Mouse (Mus musculus): ENCODE data around the gene Gm9780. TPM values are rescaled to one million over a fixed set of nuclear protein-coding genes. Genes with fewer than 3 reads are reported as not detected.
"Not testable (repeated sequence)": the region's sequence is repeated elsewhere in the genome, so short reads cannot be mapped to it uniquely, and the experiment has no call there.

Gene Gm9780
- polyA plus RNA-seq, 1 experiment from 2014 or later: 4.2 TPM

GRCm38 (mm10) chr14:26034364-26034763, 8.1 kb downstream of the Gm9780 start:
- not testable (repeated sequence) for ATAC-seq (ENCODE audit: low read depth); H3K4me3 ChIP-seq; H3K27me3 ChIP-seq; H3K9me3 ChIP-seq; H3K4me1 ChIP-seq (replicated peaks); H3K27ac ChIP-seq (replicated peaks); H3K4me2 ChIP-seq; H3K36me3 ChIP-seq; H3K9ac ChIP-seq
- no CpG with 5 or more reads among the region's 3 CpGs for WGBS

- not testable (repeated sequence) for ATAC-seq (ENCODE audit: low read depth)
Measured at GRCm38 (mm10) chr14:26025653-26026052, 16.9 kb downstream of the Gm9780 start.

GRCm38 (mm10) chr14:26022831-26023230, 19.7 kb downstream of the Gm9780 start:
- H3K4me2 ChIP-seq; H3K9me3 ChIP-seq; H3K27me3 ChIP-seq; H3K4me3 ChIP-seq; H3K36me3 ChIP-seq; ATAC-seq (ENCODE audit: low read depth); H3K9ac ChIP-seq; H3K4me1 ChIP-seq (replicated peaks); H3K27ac ChIP-seq (replicated peaks): not testable (repeated sequence)
- no CpG with 5 or more reads among the region's 6 CpGs for WGBS

More at GRCm38 (mm10) chr14:26025653-26026052, 16.9 kb downstream of the Gm9780 start:
- WGBS: no CpG with 5 or more reads among the region's 12 CpGs
- not testable (repeated sequence) for H3K4me2 ChIP-seq; H3K9me3 ChIP-seq; H3K9ac ChIP-seq; H3K4me3 ChIP-seq; H3K27me3 ChIP-seq; H3K36me3 ChIP-seq; H3K4me1 ChIP-seq (replicated peaks); H3K27ac ChIP-seq (replicated peaks)

- H3K9ac ChIP-seq; H3K4me3 ChIP-seq; H3K36me3 ChIP-seq; H3K27me3 ChIP-seq; H3K4me2 ChIP-seq; H3K4me1 ChIP-seq (replicated peaks); H3K27ac ChIP-seq (replicated peaks); ATAC-seq (ENCODE audit: low read depth); H3K9me3 ChIP-seq: not testable (repeated sequence)
- WGBS: no CpG with 5 or more reads among the region's 9 CpGs
Measured at GRCm38 (mm10) chr14:26021555-26021954, 21.0 kb downstream of the Gm9780 start.

GRCm38 (mm10) chr14:26016414-26016813, 26.1 kb downstream of the Gm9780 start:
- not testable (repeated sequence) for H3K4me1 ChIP-seq (replicated peaks); H3K4me2 ChIP-seq; ATAC-seq (ENCODE audit: low read depth); H3K27ac ChIP-seq (replicated peaks); H3K4me3 ChIP-seq; H3K27me3 ChIP-seq; H3K36me3 ChIP-seq; H3K9ac ChIP-seq; H3K9me3 ChIP-seq
- no CpG with 5 or more reads among the region's 7 CpGs for WGBS

- not testable (repeated sequence) for H3K4me1 ChIP-seq (replicated peaks); ATAC-seq (ENCODE audit: low read depth); H3K4me3 ChIP-seq; H3K9ac ChIP-seq; H3K27ac ChIP-seq (replicated peaks); H3K9me3 ChIP-seq; H3K4me2 ChIP-seq; H3K27me3 ChIP-seq; H3K36me3 ChIP-seq
- WGBS: no CpG with 5 or more reads among the region's 2 CpGs
Measured at GRCm38 (mm10) chr14:26007462-26007861, 35.0 kb downstream of the Gm9780 start.

- not testable (repeated sequence) for H3K4me3 ChIP-seq; H3K9me3 ChIP-seq; H3K36me3 ChIP-seq; H3K27me3 ChIP-seq; H3K9ac ChIP-seq; ATAC-seq (ENCODE audit: low read depth); H3K27ac ChIP-seq (replicated peaks); H3K4me1 ChIP-seq (replicated peaks); H3K4me2 ChIP-seq
- 85% methylated on average over 5 of the region's 9 CpGs for WGBS
Measured at GRCm38 (mm10) chr14:25981880-25982279, 60.6 kb downstream of the Gm9780 start.

GRCm38 (mm10) chr14:25979242-25979941, 63.1 kb downstream of the Gm9780 start:
- under 1% methylated on average over 7 of the region's 13 CpGs for WGBS
- H3K4me1 ChIP-seq (replicated peaks); H3K27me3 ChIP-seq; H3K36me3 ChIP-seq; H3K9me3 ChIP-seq: not testable (repeated sequence)
- Histone ChIP-seq H3K4me2 (peak overlapping the region; percentile 46), H3K9ac (peak overlapping the region; percentile 62; the same call in 1 of the 2 replicates), H3K4me3 (peak overlapping the region; percentile 25), H3K27ac (replicated peaks) (peak overlapping the region; percentile 94)
- ATAC-seq (ENCODE audit: low read depth): peak; percentile 66

GRCm38 (mm10) chr14:25978371-25979241, 63.9 kb downstream of the Gm9780 start, which contains the start of gene Duxbl1:
Duxbl1 (plus strand) TSS chr14:25978577.
- H3K9me3 ChIP-seq; H3K36me3 ChIP-seq; H3K4me1 ChIP-seq (replicated peaks); H3K27me3 ChIP-seq: not testable (repeated sequence)
- peak within 1 kb of the TSS; percentile 46 for H3K4me2 ChIP-seq
- peak within 1 kb of the TSS; percentile 25 for H3K4me3 ChIP-seq
- peak; percentile 95 for ATAC-seq (ENCODE audit: low read depth)
- H3K9ac ChIP-seq: peak within 1 kb of the TSS; percentile 62; the same call in 1 of the 2 replicates
- peak within 1 kb of the TSS; percentile 94 for H3K27ac ChIP-seq (replicated peaks)
- no CpG with 5 or more reads among the region's 25 CpGs for WGBS

Other genes starting within 250 kb of the Gm9780 start
- gene Anxa11, start 200.6 kb downstream of the Gm9780 start, polyA plus RNA-seq (2015; fragmentation: Nextera tagmentation; extraction: Ambion mirVana): 3.1 and 3.7 TPM in 2 replicates
- gene Plac9a, start 139.6 kb downstream of the Gm9780 start, polyA plus RNA-seq (2015; fragmentation: Nextera tagmentation; extraction: Ambion mirVana): not detected in 2 replicates
- 2.4 and 3.9 TPM in 2 replicates for gene Tmem254a, start 115.0 kb downstream of the Gm9780 start, polyA plus RNA-seq (2015; fragmentation: Nextera tagmentation; extraction: Ambion mirVana)
- not detected in 2 replicates for gene Cphx1, start 104.4 kb downstream of the Gm9780 start, polyA plus RNA-seq (2015; fragmentation: Nextera tagmentation; extraction: Ambion mirVana)
- gene Duxbl1, start 64.1 kb downstream of the Gm9780 start, polyA plus RNA-seq (2015; fragmentation: Nextera tagmentation; extraction: Ambion mirVana): 3.0 and 3.1 TPM in 2 replicates
- gene Tmem254c, start 24.6 kb upstream of the Gm9780 start, polyA plus RNA-seq (2015; fragmentation: Nextera tagmentation; extraction: Ambion mirVana): 20.2 and 23.7 TPM in 2 replicates
- not detected in 2 replicates for gene Cphx2, start 38.8 kb upstream of the Gm9780 start, polyA plus RNA-seq (2015; fragmentation: Nextera tagmentation; extraction: Ambion mirVana)
- gene Cphx3, start 39.6 kb upstream of the Gm9780 start, polyA plus RNA-seq (2015; fragmentation: Nextera tagmentation; extraction: Ambion mirVana): not detected in 2 replicates
- gene Duxbl2, start 75.6 kb upstream of the Gm9780 start, polyA plus RNA-seq (2015; fragmentation: Nextera tagmentation; extraction: Ambion mirVana): 0.59 TPM in 1 of 2 replicates, not detected in the other
- 2.7 and 4.1 TPM in 2 replicates for gene Plac9b, start 139.8 kb upstream of the Gm9780 start, polyA plus RNA-seq (2015; fragmentation: Nextera tagmentation; extraction: Ambion mirVana)
- gene Tmem254b, start 164.3 kb upstream of the Gm9780 start, polyA plus RNA-seq (2015; fragmentation: Nextera tagmentation; extraction: Ambion mirVana): 20.7 and 23.4 TPM in 2 replicates
- 3.8 and 4.4 TPM in 2 replicates for gene Duxbl3, start 215.3 kb upstream of the Gm9780 start, polyA plus RNA-seq (2015; fragmentation: Nextera tagmentation; extraction: Ambion mirVana)

Data from neural tube, embryonic 13.5 days (tissue).